Mouse (Mus musculus) brown adipose tissue, adult 24 weeks (tissue): ENCODE results near the gene Cnih3. TPM values are rescaled to one million over a fixed set of nuclear protein-coding genes. Genes with fewer than 3 reads are reported as not detected.

Experiments
- H3K27ac ChIP-seq: fragments of 200-500 bp; replicated peaks from 2 replicates; pipeline ENCODE4 v1.5.1; 2012; ENCODE audit warnings: low read depth, mild to moderate bottlenecking, low read length
- H3K4me1 ChIP-seq: fragments of 200-500 bp; 2 replicates; pipeline ENCODE4 v1.6.1; 2012; ENCODE audit warnings: low read length, mixed read lengths; ENCODE audit not compliant: control insufficient read depth, insufficient read depth, insufficient read length
- H3K4me3 ChIP-seq: fragments of 200-500 bp; 2 replicates; pipeline ENCODE4 v1.5.1; 2012; ENCODE audit warnings: low read depth, mild to moderate bottlenecking, low read length, moderate library complexity; ENCODE audit not compliant: insufficient read depth
- polyA plus RNA-seq: library from polyadenylated mRNA; stranded (reverse); fragments of >200 nt; gene quantifications from 2 replicates; pipeline ENCODE4 v1.2.4, GENCODE M21; 2012; ENCODE audit not compliant: missing spikeins, insufficient read depth, insufficient read length

Cnih3 gene
- polyA plus RNA-seq: not detected in 2 replicates

GRCm38 (mm10) chr1:181352367-181353199 is at the start of gene Cnih3:
Gene Cnih3 (plus strand): TSS chr1:181352628.
- no peak within 1 kb of the TSS for H3K27ac ChIP-seq
- peak within 1 kb of the TSS; percentile 38 for H3K4me3 ChIP-seq
- 0 out of 2 replicates have a peak, but pooled peaks cover 2% of the 10 kb centered on the region for H3K4me1 ChIP-seq

GRCm38 (mm10) chr1:181307981-181308380 is 44.4 kb upstream of the Cnih3 start:
- no peak overlapping the region for H3K27ac ChIP-seq
- no peak overlapping the region for H3K4me3 ChIP-seq
- no peaks in the 10 kb centered on the region for H3K4me1 ChIP-seq

GRCm38 (mm10) chr1:181310712-181311111 is 41.7 kb upstream of the Cnih3 start:
- no peak overlapping the region for H3K27ac ChIP-seq

GRCm38 (mm10) chr1:181312115-181313045 is 40.0 kb upstream of the Cnih3 start:
- no peak overlapping the region for H3K27ac ChIP-seq
- H3K4me3 ChIP-seq: no peak overlapping the region
- no peaks in the 10 kb centered on the region for H3K4me1 ChIP-seq

More at GRCm38 (mm10) chr1:181310712-181311111, 41.7 kb upstream of the Cnih3 start:
- H3K4me1 ChIP-seq: no peaks in the 10 kb centered on the region
- no peak overlapping the region for H3K4me3 ChIP-seq

GRCm38 (mm10) chr1:181313046-181313415 is 39.4 kb upstream of the Cnih3 start:
- Histone ChIP-seq H3K27ac (no peak overlapping the region), H3K4me1 (no peaks in the 10 kb centered on the region), H3K4me3 (no peak overlapping the region)

GRCm38 (mm10) chr1:181314301-181314700 is 38.1 kb upstream of the Cnih3 start:
- H3K4me1 ChIP-seq: no peaks in the 10 kb centered on the region
- H3K4me3 ChIP-seq: no peak overlapping the region
- H3K27ac ChIP-seq: no peak overlapping the region

GRCm38 (mm10) chr1:181315350-181315749 is 37.1 kb upstream of the Cnih3 start:
- no peaks in the 10 kb centered on the region for H3K4me1 ChIP-seq
- H3K4me3 ChIP-seq: no peak overlapping the region
- H3K27ac ChIP-seq: no peak overlapping the region

GRCm38 (mm10) chr1:181316571-181316970 is 35.9 kb upstream of the Cnih3 start:
- H3K4me3 ChIP-seq: no peak overlapping the region
- no peak overlapping the region for H3K27ac ChIP-seq
- no peaks in the 10 kb centered on the region for H3K4me1 ChIP-seq

- no peak overlapping the region for H3K27ac ChIP-seq
- no peak overlapping the region for H3K4me3 ChIP-seq
- no peaks in the 10 kb centered on the region for H3K4me1 ChIP-seq
Observed at GRCm38 (mm10) chr1:181319466-181319865, 33.0 kb upstream of the Cnih3 start.

- Histone ChIP-seq H3K4me1 (no peaks in the 10 kb centered on the region), H3K4me3 (no peak overlapping the region), H3K27ac (no peak overlapping the region)
Observed at GRCm38 (mm10) chr1:181321149-181321548, 31.3 kb upstream of the Cnih3 start.

- no peak overlapping the region for H3K4me3 ChIP-seq
- no peaks in the 10 kb centered on the region for H3K4me1 ChIP-seq
- H3K27ac ChIP-seq: no peak overlapping the region
Observed at GRCm38 (mm10) chr1:181323134-181323533, 29.3 kb upstream of the Cnih3 start.

GRCm38 (mm10) chr1:181327137-181327536 is 25.3 kb upstream of the Cnih3 start:
- no peak overlapping the region for H3K27ac ChIP-seq
- H3K4me1 ChIP-seq: no peaks in the 10 kb centered on the region
- H3K4me3 ChIP-seq: no peak overlapping the region

- Histone ChIP-seq H3K4me1 (no peaks in the 10 kb centered on the region), H3K4me3 (no peak overlapping the region), H3K27ac (no peak overlapping the region)
Observed at GRCm38 (mm10) chr1:181327636-181328420, 24.6 kb upstream of the Cnih3 start.

- no peak overlapping the region for H3K4me3 ChIP-seq
- H3K4me1 ChIP-seq: no peaks in the 10 kb centered on the region
- H3K27ac ChIP-seq: no peak overlapping the region
Observed at GRCm38 (mm10) chr1:181329110-181329509, 23.3 kb upstream of the Cnih3 start.

GRCm38 (mm10) chr1:181332597-181332996 is 19.8 kb upstream of the Cnih3 start:
- no peak overlapping the region for H3K4me3 ChIP-seq
- no peaks in the 10 kb centered on the region for H3K4me1 ChIP-seq
- H3K27ac ChIP-seq: no peak overlapping the region
